Mouse (Mus musculus) c-Kit-negative CD71-positive TER-119-positive erythroid progenitor cells, embryonic 14.5 days (primary cell): ENCODE results near the gene Sf3b5.
"Not testable (repeated sequence)": the region's sequence is repeated elsewhere in the genome, so short reads cannot be mapped to it uniquely, and the experiment has no call there.

Source experiments
- DNase-seq: peaks from one replicate; pipeline ENCODE4 v3.0.0-alpha.2; 2013; ENCODE audit warnings: low read depth, low spot score

Gene Sf3b5

DNA sequence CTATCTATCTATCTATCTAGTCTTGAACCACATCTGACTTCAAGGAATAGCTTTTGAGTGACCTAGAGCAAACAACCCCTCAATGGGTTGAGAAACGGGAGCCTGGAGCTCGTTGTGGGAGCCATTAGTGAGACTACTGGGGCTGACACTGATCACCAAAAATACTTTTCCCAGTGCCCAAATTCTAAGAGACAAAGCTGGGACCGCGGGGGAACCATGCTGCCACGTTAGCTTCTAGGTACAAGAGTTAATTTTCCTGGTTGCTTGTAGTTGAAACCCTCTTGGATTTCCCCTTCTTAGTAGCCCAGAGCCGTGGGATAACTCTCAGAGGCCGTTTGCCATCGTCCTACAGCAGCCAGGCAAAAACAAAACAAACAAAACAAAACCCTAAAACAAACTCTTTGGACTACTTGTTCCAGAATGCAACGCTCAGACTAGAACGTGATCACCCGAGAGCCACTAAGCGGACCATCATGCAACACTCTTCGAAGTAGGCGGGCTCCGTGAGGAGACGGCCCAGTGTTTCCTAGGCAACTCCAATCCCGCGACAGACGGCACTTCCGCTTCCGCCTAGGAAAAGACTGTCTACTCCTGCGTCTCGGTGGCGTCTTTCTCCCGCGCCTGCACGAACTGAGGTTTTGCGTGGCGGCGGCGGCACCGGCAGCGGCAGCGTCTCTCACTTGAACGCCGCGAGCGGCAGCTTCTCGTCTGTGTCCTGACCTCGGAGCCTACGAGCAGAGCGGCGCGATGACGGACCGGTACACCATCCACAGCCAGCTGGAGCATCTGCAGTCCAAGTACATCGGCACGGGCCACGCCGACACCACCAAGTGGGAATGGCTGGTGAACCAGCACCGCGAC is 3.0 kb downstream of the Sf3b5 start:
- peak; percentile 92 for DNase-seq

DNA sequence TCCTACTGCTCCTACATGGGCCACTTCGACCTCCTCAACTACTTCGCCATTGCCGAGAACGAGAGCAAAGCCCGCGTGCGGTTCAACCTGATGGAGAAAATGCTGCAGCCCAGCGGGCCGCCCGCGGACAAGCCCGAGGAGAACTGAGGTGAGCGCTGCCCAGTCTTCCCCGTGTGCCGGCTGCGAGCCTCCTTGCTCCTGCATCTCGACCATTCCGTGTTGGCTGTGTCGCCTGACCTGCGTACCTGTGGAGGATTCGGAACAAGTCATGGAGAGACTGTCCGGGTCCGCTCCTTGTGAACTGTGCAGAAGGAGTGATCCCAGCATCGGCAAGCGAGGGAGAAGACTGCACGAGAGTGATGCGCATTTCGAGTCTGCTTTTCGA is 3.6 kb downstream of the Sf3b5 start:
- no peak for DNase-seq

DNA sequence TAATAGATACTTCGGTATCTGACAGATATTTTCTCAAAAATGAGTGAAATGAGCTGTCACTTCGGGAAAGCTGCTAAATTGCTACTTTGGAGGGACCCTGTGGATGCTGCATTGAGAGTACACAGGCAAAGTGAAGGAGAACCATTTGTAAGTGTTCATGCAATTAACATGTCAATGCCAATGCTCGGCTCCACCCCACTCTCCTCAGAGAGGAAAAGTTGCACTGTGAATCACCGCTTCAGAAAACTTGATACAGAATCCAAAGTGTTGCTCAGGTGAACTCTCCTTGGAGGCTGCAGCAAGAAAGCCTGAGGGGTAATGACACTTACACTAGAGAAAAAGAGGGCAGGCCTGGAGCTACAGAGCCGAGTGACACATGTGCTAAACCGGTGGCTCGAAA is 8.9 kb downstream of the Sf3b5 start:
- no peak for DNase-seq

DNA sequence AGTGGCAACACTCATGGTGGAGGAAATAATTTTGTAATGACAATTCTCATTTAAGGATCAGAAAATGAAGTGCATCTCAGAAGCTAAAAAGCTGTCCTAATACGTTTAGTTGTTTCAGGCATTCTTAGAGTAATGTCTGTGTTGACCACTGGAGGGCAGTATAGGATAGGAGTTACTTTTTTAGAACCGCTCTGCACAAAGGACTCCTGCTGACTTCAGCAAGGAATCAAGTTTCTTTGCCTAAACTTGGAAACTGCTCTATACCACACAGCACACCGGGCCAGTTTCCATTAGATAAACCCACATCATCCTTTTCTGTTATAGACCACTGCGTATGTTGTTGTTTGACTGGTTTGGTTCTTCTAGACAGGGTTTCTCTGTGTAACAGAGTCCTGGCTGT is 11.4 kb downstream of the Sf3b5 start:
- DNase-seq: peak; percentile 24

DNA sequence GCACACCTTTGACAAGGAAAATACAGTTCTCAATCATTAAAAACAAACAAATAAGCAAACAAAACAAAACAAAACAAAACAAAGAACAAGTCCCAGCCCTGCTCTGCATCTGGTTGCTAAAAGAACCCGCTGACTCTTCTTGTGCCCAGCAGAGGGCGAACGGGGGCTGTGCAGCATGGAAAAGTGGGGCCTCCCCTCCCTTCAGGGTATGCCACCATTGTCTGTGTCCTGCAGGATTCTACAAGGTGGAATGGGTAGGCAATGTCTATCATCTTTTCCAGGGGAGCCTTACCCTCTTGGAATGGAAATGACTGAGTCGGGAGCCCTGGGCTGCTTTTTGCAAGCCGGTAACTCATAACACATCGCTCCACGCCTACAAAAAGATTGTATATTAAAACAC is 13.4 kb downstream of the Sf3b5 start:
- no peak for DNase-seq

DNA sequence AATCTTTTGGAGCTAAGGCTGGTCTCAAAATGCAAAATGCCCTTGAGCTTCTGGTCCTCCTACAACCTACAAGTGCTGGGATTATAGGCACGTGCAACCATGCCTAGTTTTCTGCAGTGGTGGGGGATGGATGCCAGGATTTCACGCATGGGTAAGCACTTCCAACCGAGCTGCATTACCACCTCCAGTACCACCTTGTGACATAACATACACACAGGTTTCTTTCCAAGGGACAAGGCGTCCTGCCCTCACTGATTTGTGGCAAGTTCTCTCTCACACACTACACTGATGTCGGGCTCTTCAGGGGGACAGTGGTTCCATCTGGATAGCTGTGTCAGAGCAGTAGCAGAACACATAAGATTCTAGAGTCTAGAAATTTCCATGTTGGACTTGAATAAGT is 13.9 kb downstream of the Sf3b5 start:
- DNase-seq: no peak

DNA sequence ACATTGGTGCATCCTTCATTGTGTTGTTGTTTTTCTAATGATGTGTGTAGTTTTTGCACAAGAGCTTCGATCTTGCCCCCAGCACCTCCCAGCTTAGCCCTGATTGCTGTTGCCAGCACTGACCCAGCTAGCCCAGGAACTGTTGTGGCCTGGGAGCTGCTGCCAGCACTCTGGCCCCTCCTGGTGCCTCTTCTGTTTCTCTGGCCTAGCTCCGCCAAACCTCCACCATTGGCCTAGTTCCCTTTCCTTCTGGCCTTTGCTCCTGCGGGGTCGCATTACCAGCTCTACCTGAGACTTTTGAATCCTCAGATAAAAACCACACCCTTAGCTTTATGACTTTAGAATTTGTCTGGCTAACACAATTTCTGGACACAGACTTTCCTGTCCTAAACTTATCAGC is 17.0 kb downstream of the Sf3b5 start:
- DNase-seq: no peak

DNA sequence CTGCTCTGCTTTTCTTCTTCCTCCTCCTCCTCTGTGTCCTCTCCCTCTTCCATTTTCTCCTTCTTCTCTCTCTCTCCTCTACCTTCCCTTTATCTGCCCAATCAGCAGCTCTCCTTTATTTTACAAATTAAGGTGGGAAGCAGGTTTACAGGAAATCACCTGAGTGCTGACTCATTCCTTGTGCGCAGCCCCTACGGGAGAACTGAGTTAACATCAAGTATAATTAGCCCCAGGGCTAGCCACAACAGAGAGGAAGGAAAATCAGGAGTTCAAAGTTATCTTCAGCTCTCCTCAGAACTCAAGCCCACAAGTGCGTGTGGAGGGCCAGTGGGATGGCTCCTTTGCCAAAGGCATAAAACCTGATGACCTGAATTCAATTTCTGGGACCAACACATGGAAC is 18.8 kb downstream of the Sf3b5 start:
- DNase-seq: not testable (repeated sequence)

DNA sequence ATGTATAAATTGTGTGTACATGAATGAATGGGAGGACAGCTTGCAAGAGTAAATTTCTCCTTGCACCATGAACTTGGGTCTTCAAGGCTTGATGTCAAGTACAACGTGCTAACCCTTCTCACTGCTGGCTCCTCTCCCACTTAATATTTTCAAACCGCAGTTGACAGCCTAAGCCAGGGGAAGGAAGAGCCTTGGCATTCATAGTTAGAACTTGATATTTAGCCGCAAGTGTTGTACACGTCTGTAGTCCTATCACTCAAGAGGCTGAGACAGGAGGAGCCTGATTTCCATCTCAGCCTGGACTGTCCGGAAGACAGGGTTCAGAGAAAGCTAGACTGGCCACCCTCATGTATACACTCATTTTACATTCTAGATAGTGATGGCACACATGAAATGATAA is 22.6 kb downstream of the Sf3b5 start:
- no peak for DNase-seq

DNA sequence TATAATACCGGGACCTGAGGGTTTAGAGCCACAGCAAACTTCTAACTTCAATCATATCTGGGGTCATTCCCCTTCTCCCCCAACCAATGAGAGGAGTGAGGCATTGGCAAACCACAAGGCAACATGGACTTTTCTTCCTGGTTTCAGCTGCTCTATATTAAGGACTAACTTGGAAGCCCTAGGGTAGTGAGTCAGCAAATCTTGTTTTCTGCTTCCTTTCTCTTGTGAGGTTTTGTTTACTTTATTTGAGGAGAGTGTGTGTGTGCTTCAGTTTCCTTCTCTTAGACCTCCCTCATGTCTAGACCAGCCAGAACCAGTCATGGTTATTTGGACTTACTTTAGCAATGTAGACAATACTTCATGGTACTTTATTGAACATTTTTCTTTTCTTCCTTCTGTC is 23.1 kb downstream of the Sf3b5 start:
- DNase-seq: no peak

DNA sequence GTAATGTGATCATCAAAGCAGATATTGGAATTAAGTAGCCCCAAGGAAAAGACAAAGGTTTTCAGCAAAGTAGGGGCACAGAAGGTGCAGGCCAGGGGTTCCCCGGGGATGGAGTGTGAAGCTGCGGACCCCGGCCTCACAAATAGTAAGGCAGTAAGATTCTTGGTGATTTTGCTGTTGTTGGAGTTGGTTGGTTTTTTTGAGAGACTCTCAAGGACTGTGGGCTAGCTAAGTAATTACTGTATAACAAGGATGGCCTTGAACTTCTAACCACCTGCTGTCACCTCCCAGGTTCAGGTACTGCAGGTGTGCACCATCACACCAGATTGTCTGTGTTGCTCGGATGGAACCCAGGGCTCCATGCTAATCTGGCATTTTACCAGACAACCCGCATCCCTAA is 24.3 kb downstream of the Sf3b5 start:
- no peak for DNase-seq

DNA sequence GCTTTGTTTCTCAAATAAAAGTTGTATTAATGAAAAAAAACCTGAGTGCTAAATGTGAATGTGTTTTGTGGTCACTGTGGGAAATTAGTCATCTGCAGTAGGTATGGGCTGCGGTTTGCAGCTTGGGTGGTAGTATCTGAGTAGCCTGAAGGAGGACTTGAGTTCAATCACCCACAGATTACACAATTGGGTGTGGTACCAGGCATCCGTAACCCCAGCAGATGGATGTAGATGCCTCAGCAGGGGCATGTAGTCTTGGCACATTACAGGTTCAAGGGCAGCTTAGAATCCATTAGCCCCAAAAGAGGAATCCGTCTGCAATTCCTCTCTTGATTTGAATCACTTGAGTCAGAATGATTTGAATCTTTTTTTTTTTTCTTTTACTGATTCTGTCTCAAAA is 30.1 kb downstream of the Sf3b5 start:
- DNase-seq: no peak

DNA sequence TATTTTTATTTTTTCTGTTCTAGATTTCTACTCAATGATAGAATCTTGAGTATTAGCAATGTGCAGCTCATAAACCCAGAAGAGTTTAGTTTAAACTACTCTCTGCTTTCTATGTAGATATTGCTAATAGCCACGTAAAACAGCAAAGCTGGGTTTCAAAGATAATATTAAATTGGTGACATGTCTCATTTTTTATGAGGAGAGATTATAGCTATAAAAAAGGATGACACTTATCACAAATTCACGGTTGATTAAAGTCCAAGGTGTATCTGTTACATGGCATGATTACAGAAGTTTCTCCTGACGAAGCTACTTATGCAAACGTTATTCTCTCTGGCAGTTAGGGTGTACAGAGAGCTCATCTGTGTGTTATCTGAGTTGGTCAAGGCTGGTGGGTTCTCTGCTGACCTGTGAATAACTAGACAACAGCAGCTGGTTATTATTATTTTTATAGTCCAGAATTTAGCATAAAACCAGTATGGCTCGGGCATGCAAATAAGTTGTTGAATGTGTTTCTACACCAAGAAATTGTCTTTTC is 34.6 kb downstream of the Sf3b5 start:
- no peak for DNase-seq

DNA sequence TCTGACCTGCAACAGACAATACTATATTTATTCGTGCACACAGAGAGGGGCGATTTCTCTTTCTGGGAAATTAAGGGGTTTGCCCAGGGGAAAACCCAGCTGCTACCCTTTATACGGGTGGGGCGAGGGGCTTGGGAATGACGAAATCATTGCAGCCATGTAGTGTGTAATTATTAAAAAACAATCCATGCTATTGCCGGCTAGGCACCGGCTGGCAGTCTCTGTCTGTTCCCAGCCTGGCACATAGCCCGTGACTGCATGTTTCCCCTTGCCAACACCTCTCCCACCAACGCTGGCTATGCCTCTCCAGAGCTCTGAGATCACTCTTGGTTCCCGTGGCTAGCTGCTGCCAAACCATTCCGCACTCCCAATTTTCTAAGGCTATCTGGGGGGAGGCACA is 39.5 kb downstream of the Sf3b5 start:
- no peak for DNase-seq

DNA sequence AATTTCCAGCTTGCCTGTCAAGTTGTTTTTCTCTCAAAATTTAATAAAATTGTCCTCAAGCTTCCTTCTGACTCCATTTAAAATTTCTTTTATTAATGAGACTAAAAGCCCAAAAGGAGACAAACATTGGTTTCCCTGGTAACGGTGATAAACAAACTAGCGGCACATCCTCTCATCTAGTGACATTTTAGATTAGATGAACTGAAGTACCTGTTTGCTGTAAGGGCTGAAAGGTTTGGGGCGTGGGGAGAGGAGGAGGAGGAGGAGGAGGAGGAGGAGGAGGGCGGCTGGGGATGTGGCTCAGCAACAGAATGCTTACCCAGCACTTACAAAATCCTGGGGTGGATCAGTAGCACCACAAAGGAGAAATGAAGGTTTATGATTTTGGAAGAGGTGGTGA is 42.7 kb downstream of the Sf3b5 start:
- no peak for DNase-seq

DNA sequence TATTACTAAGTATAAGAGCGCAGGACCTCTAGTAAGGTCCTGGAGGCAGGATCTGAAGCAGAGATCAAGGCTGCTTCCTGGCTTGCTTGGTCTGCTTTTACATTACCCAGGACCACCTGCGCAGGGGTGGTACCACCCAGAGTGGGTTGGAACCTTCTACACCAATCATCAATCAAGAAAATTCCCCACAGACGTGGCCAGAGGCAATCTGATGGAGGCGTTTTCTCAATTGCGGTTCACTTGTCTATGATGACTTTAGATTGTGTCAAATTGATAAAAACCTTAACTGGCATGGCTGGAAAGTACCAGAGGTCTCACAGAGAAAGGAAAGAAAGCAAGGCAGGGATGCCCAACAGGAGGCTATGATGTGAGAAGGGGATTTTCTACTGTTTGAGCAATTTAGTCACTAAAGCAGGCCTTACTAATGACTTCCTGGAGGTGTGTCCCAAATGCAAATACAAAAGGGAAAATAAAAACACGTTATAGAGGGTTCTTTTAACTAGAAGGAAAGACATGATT is 51.8 kb downstream of the Sf3b5 start:
- DNase-seq: no peak
